Mouse (Mus musculus) G1E (cell line): ENCODE results near the gene Ppard. TPM values are rescaled to one million over a fixed set of nuclear protein-coding genes. Genes with fewer than 3 reads are reported as not detected.

Experiments
- ATAC-seq: 2 replicates; pipeline ENCODE4 v1.8.0; 2016; ENCODE audit warnings: mild to moderate bottlenecking; ENCODE audit not compliant: insufficient number of reproducible peaks, poor library complexity, low FRiP score, severe bottlenecking; ENCODE audit errors: extremely low read depth
- DNase-seq: peaks from one replicate; pipeline ENCODE4 v3.0.0; 2012; ENCODE audit warnings: low spot score
- H3K27me3 ChIP-seq: 2 replicates; pipeline ENCODE4 v1.6.1; 2012; ENCODE audit warnings: mild to moderate bottlenecking, low read length, inconsistent platforms; ENCODE audit not compliant: insufficient read depth
- H3K36me3 ChIP-seq: replicated peaks from 2 replicates; pipeline ENCODE3; 2012; ENCODE audit warnings: mild to moderate bottlenecking, inconsistent platforms
- H3K4me1 ChIP-seq: 2 replicates; pipeline ENCODE4 v1.6.1; 2012; ENCODE audit warnings: low read depth, low read length, inconsistent platforms, mixed read lengths; ENCODE audit not compliant: insufficient read depth
- H3K4me3 ChIP-seq: 2 replicates; pipeline ENCODE4 v1.5.1; 2012; ENCODE audit warnings: low read depth, mild to moderate bottlenecking, inconsistent platforms, low read length, moderate library complexity, mixed read lengths
- H3K9me3 ChIP-seq: replicated peaks from 2 replicates; pipeline ENCODE4 v1.6.1; 2012; ENCODE audit warnings: inconsistent platforms
- CTCF ChIP-seq: IDR thresholded peaks from 2 replicates; pipeline ENCODE4 v1.5.1; 2012; ENCODE audit warnings: low read depth, low read length, inconsistent platforms, mixed read lengths
- GATA1 ChIP-seq: IDR thresholded peaks from 2 replicates; pipeline ENCODE4 v1.6.1; 2012; ENCODE audit warnings: borderline replicate concordance, low read length, inconsistent platforms, mixed read lengths
- GATA2 ChIP-seq: IDR thresholded peaks from 2 replicates; pipeline ENCODE4 v1.6.1; 2012; ENCODE audit warnings: low read depth, low read length, inconsistent platforms, borderline replicate concordance
- POLR2AphosphoS5 ChIP-seq: IDR thresholded peaks from 2 replicates; pipeline ENCODE4 v1.6.1; 2012; ENCODE audit warnings: low read depth, low read length, inconsistent platforms; ENCODE audit not compliant: insufficient replicate concordance
- TAL1 ChIP-seq: conservative IDR thresholded peaks from 2 replicates; pipeline ENCODE4 v1.6.1; 2012; ENCODE audit warnings: low read depth, low read length, inconsistent platforms, mixed read lengths
- polyA plus RNA-seq: library from polyadenylated mRNA; stranded (reverse); fragments of >175 nt; gene quantifications from 2 replicates; pipeline ENCODE4 v1.2.3, GENCODE M21; 2012
- total RNA-seq, 2 experiments: library from RNA; stranded (forward) in 1 of 2; stranded (reverse) in 1 of 2; fragments of 200-1000 nt in 1 of 2; fragments of >200 nt in 1 of 2; fragmentation: Nextera tagmentation in 1 of 2; gene quantifications; 2 replicates each; pipeline ENCODE4 v1.2.3; 2014 to 2017

Ppard gene
- total and polyA plus RNA-seq, 3 experiments, result 3.0 to 19.1 (median 17.8) TPM

- H3K27me3 ChIP-seq, result peaks cover 75% of the 10 kb centered on the region
- TF ChIP-seq TAL1 (no peak), GATA2 (no peak), POLR2AphosphoS5 (no peak), CTCF (no peak), GATA1 (no peak)
- ATAC-seq (no peak), DNase-seq (no peak)
- peaks cover 48% of the 10 kb centered on the region for H3K4me1 ChIP-seq
- peak overlapping the region; percentile 70; the same call in 1 of the 2 replicates for H3K4me3 ChIP-seq
- no peaks in the 10 kb centered on the region for H3K9me3 ChIP-seq
- H3K36me3 ChIP-seq, result peaks cover 4% of the 10 kb centered on the region
These were observed 116.9 kb downstream of the Ppard start for GRCm38 (mm10) chr17:28349264-28349880.

GRCm38 (mm10) chr17:28349901-28350465 is 117.5 kb downstream of the Ppard start:
- ATAC-seq (no peak), DNase-seq (no peak)
- no peaks in the 10 kb centered on the region for H3K9me3 ChIP-seq
- H3K36me3 ChIP-seq, result peaks cover 4% of the 10 kb centered on the region
- peak overlapping the region; percentile 70 for H3K4me3 ChIP-seq
- TF ChIP-seq POLR2AphosphoS5, result no peak
- no peak for TF ChIP-seq CTCF
- no peak for TF ChIP-seq GATA1
- no peak for TF ChIP-seq GATA2
- TF ChIP-seq TAL1, result no peak
- peaks cover 74% of the 10 kb centered on the region for H3K27me3 ChIP-seq
- H3K4me1 ChIP-seq, result peaks cover 42% of the 10 kb centered on the region

DNA sequence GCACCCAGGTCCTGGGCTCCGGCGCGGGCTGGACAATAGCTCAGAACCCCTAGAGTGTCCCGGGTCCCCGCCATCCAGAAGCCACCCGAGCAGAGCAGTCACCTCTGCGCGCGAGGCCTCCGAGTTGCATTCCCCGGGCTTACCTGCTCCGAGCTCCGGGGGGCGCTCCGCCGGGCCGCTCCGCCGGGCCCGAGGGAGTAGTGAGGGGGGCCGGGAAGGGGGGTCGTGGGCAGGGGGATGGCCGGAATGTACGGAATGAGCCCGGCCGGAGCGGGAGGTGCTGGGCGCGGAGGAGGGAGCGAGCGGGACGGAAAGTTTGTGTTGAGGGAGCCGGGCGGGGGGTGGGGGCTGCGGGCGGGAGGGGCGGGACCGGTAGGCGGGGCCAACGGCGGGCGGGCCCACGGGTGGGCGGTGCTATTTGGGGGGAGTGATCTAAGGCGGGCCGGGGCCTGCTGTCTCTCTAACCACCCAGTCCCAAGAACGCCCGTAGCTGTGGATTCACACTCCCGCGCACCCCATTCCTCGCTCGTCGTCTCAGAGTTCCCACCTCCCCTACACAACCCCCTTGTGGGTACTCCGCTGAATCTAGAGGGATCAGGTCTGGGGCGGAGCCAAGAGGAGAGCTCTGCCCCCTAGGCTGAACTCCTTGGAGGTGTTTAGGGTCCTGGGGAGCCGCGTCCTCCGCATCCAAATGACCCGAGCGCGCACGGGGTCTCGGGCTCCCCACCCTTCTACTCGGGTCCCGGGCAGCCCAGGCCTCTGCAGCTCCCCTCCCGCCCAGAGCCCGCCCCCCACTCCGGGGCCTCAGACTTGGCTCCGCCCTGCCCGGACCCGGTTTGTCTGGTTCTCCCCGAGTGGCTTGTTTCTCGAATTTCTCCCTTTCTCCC is 118.2 kb downstream of the Ppard start, which contains the start of gene Tead3:
Tead3 (minus strand) TSS at position 352 of the 887 bp plus-strand sequence.
- no peak for TF ChIP-seq GATA2
- TF ChIP-seq TAL1, result no peak
- no peak for TF ChIP-seq GATA1
- TF ChIP-seq POLR2AphosphoS5, result no peak
- no peak for TF ChIP-seq CTCF
- Histone ChIP-seq H3K4me3 (peak within 1 kb of the TSS; percentile 70), H3K27me3 (peaks cover 73% of the 10 kb centered on the region), H3K9me3 (no peaks in the 10 kb centered on the region), H3K36me3 (peaks cover 4% of the 10 kb centered on the region), H3K4me1 (peaks cover 35% of the 10 kb centered on the region)
- DNase-seq (peak; percentile 82), ATAC-seq (0 out of 2 replicates have a peak, but pooled peaks have one; percentile 34)

Other genes starting within 250 kb of the Ppard start
- not detected in 2 replicates for gene Tcp11, start 152.1 kb upstream of the Ppard start, total RNA-seq (2014; fragmentation: Nextera tagmentation)
- not detected in 2 replicates for gene Tcp11, start 152.1 kb upstream of the Ppard start, total RNA-seq (2017)
- gene Tcp11, start 152.1 kb upstream of the Ppard start, polyA plus RNA-seq, result not detected in 2 replicates
- gene Scube3, start 90.6 kb upstream of the Ppard start, total RNA-seq (2014; fragmentation: Nextera tagmentation), result not detected in 2 replicates
- gene Scube3, start 90.6 kb upstream of the Ppard start, total RNA-seq (2017), result 0.12 and 0.22 TPM in 2 replicates
- gene Scube3, start 90.6 kb upstream of the Ppard start, polyA plus RNA-seq, result not detected in 2 replicates
- 18.2 and 20.8 TPM in 2 replicates for gene Zfp523, start 55.6 kb upstream of the Ppard start, total RNA-seq (2014; fragmentation: Nextera tagmentation)
- gene Zfp523, start 55.6 kb upstream of the Ppard start, total RNA-seq (2017), result 11.9 and 15.7 TPM in 2 replicates
- gene Zfp523, start 55.6 kb upstream of the Ppard start, polyA plus RNA-seq, result 39.9 and 48.5 TPM in 2 replicates
- 38.5 and 58.4 TPM in 2 replicates for gene Def6, start 24.9 kb upstream of the Ppard start, total RNA-seq (2014; fragmentation: Nextera tagmentation)
- gene Def6, start 24.9 kb upstream of the Ppard start, total RNA-seq (2017), result 92.8 and 113 TPM in 2 replicates
- 308 and 346 TPM in 2 replicates for gene Def6, start 24.9 kb upstream of the Ppard start, polyA plus RNA-seq
- 33.9 and 34.5 TPM in 2 replicates for gene Fance, start 80.8 kb downstream of the Ppard start, total RNA-seq (2014; fragmentation: Nextera tagmentation)
- 50.1 and 50.7 TPM in 2 replicates for gene Fance, start 80.8 kb downstream of the Ppard start, total RNA-seq (2017)
- gene Fance, start 80.8 kb downstream of the Ppard start, polyA plus RNA-seq, result 79.0 and 80.0 TPM in 2 replicates
- gene Rpl10a, start 95.8 kb downstream of the Ppard start, total RNA-seq (2014; fragmentation: Nextera tagmentation), result 2,842 and 3,361 TPM in 2 replicates
- gene Rpl10a, start 95.8 kb downstream of the Ppard start, total RNA-seq (2017), result 987 and 1,219 TPM in 2 replicates
- gene Rpl10a, start 95.8 kb downstream of the Ppard start, polyA plus RNA-seq, result 7,805 and 8,433 TPM in 2 replicates
- 0.90 TPM in 1 of 2 replicates, not detected in the other for gene Tead3, start 118.1 kb downstream of the Ppard start, total RNA-seq (2014; fragmentation: Nextera tagmentation)
- 0.06 and 0.22 TPM in 2 replicates for gene Tead3, start 118.1 kb downstream of the Ppard start, total RNA-seq (2017)
- 0.41 and 0.47 TPM in 2 replicates for gene Tead3, start 118.1 kb downstream of the Ppard start, polyA plus RNA-seq
- gene Tulp1, start 132.5 kb downstream of the Ppard start, total RNA-seq (2014; fragmentation: Nextera tagmentation), result not detected in 2 replicates
- 0.16 TPM in 1 of 2 replicates, not detected in the other for gene Tulp1, start 132.5 kb downstream of the Ppard start, total RNA-seq (2017)
- gene Tulp1, start 132.5 kb downstream of the Ppard start, polyA plus RNA-seq, result 0.10 TPM in 1 of 2 replicates, not detected in the other